Mouse (Mus musculus): Measurements from ENCODE around the gene Actr3b.

DNA sequence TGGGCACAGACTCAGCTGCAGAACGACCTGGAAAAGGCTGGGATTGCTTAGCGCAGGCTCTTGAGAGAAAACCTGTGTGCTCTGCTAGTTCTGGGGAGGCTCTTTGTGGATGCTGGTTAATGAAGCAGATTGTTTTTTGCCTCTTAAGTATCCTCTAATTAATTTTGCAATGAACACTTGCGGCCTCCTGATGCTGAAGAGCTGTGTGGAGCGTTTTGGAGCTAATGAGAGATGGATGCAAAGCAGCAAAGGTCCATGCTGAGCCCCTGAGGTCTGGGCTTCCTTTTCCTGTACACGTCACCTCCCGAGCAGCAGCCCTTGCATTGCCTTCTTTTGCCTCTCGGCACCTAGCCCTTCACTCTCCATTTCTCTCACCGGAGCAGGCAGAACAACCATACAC is 110.1 kb downstream of the Actr3b start:
- TF ChIP-seq CTCF (IDR thresholded peaks at IDR 0.05; ENCODE audit: borderline replicate concordance, extremely low read depth, insufficient read depth, insufficient read length) = no peak
- no peak for TF ChIP-seq POLR2A (IDR thresholded peaks at IDR 0.05; ENCODE audit: borderline replicate concordance, extremely low read depth, insufficient read depth, insufficient read length, poor library complexity, severe bottlenecking)

All from brain, embryonic 14.5 days (tissue).